Mouse (Mus musculus) gastrocnemius, postnatal 36 days (tissue): ENCODE data around the gene Ric3. TPM values are rescaled to one million over a fixed set of nuclear protein-coding genes. Genes with fewer than 3 reads are reported as not detected.

Experiments
- DNase-seq, 2 experiments: peaks; one replicate each; pipeline ENCODE4 v3.0.0; 2022
- intact Hi-C: fragments of 180-260 bp; cut with DNase I; formaldehyde crosslinking; loops from one replicate; pipeline ENCODE4 v1.15.1; 2025
- total RNA-seq, 2 experiments: library from RNA; stranded (reverse); gene quantifications; 2 replicates each; pipeline ENCODE4 v1.2.3; 2021

The Ric3 gene
- total RNA-seq, 2 experiments from 2014 or later = 1.3 to 1.5 TPM

- DNase-seq = no peak
- intact Hi-C loops = no loop called here
Measured at GRCm38 (mm10) chr7:109069641-109070040, 13.5 kb downstream of the Ric3 start.

GRCm38 (mm10) chr7:109059536-109059935, 23.6 kb downstream of the Ric3 start:
- intact Hi-C loops = no loop called here

GRCm38 (mm10) chr7:109050831-109051230, 32.3 kb downstream of the Ric3 start:
- intact Hi-C loops = no loop called here
- DNase-seq = no peak

More at GRCm38 (mm10) chr7:109059536-109059935, 23.6 kb downstream of the Ric3 start:
- no peak for DNase-seq

- intact Hi-C loops = no loop called here
- no peak for DNase-seq
Measured at GRCm38 (mm10) chr7:109045876-109046275, 37.3 kb downstream of the Ric3 start.

- intact Hi-C loops = loop anchor here (10.0 kb wide), 1 partner anchor 1215 kb away; the partner anchor contains the start of gene Olfr469
- no peak for DNase-seq
Measured at GRCm38 (mm10) chr7:109039445-109039844, 43.7 kb downstream of the Ric3 start.

GRCm38 (mm10) chr7:109038987-109039386, 44.1 kb downstream of the Ric3 start:
- no peak for DNase-seq
- intact Hi-C loops = loop anchor here (10.0 kb wide), 1 partner anchor 1214 kb away; the partner anchor contains the start of gene Olfr469

- intact Hi-C loops = loop anchor here (10.0 kb wide), 1 partner anchor 1213 kb away; the partner anchor contains the start of gene Olfr469
- no peak for DNase-seq
Measured at GRCm38 (mm10) chr7:109038121-109038735, 44.9 kb downstream of the Ric3 start.

GRCm38 (mm10) chr7:109032054-109032453, 51.1 kb downstream of the Ric3 start:
- intact Hi-C loops = loop anchor here (10.0 kb wide), 1 partner anchor 1207 kb away; the partner anchor contains the start of gene Olfr469
- DNase-seq = no peak

GRCm38 (mm10) chr7:109031331-109031730, 51.8 kb downstream of the Ric3 start:
- DNase-seq = no peak
- intact Hi-C loops = loop anchor here (10.0 kb wide), 1 partner anchor 1207 kb away; the partner anchor contains the start of gene Olfr469

- DNase-seq = no peak
- intact Hi-C loops = loop anchor here (2.0 to 10.0 kb wide), 3 partner anchors 63 to 1205 kb away; partner anchors contain the start of gene Olfr469
Measured at GRCm38 (mm10) chr7:109029961-109030465, 53.1 kb downstream of the Ric3 start.

GRCm38 (mm10) chr7:109028204-109028603, 54.9 kb downstream of the Ric3 start:
- no peak for DNase-seq
- intact Hi-C loops = loop anchor here (2.0 to 5.0 kb wide), 2 partner anchors 61 to 211 kb away; no protein-coding TSS in a partner anchor

GRCm38 (mm10) chr7:109027721-109028120, 55.4 kb downstream of the Ric3 start:
- intact Hi-C loops = loop anchor here (2.0 to 5.0 kb wide), 2 partner anchors 61 to 210 kb away; no protein-coding TSS in a partner anchor
- no peak for DNase-seq

GRCm38 (mm10) chr7:109026976-109027375, 56.2 kb downstream of the Ric3 start:
- no peak for DNase-seq
- intact Hi-C loops = loop anchor here (5.0 kb wide), 1 partner anchor 210 kb away; no protein-coding TSS in a partner anchor

GRCm38 (mm10) chr7:109025743-109026142, 57.4 kb downstream of the Ric3 start:
- intact Hi-C loops = loop anchor here (5.0 kb wide), 1 partner anchor 208 kb away; no protein-coding TSS in a partner anchor
- DNase-seq = no peak

- peak; percentile 28 to 42 for DNase-seq
- intact Hi-C loops = loop anchor here (2.0 kb wide), 1 partner anchor 55 kb away; no protein-coding TSS in a partner anchor
Measured at GRCm38 (mm10) chr7:109021428-109021827, 61.7 kb downstream of the Ric3 start.

GRCm38 (mm10) chr7:109019243-109019642, 63.9 kb downstream of the Ric3 start:
- no peak for DNase-seq
- intact Hi-C loops = no loop called here

- no peak for DNase-seq
Measured at GRCm38 (mm10) chr7:109016378-109016923, 66.7 kb downstream of the Ric3 start.

GRCm38 (mm10) chr7:109014851-109015250, 68.3 kb downstream of the Ric3 start:
- intact Hi-C loops = no loop called here
- no peak for DNase-seq

More at GRCm38 (mm10) chr7:109016378-109016923, 66.7 kb downstream of the Ric3 start:
- intact Hi-C loops = no loop called here

- intact Hi-C loops = no loop called here
- DNase-seq = no peak
Measured at GRCm38 (mm10) chr7:109012998-109013625, 70.0 kb downstream of the Ric3 start.

GRCm38 (mm10) chr7:109012575-109012974, 70.6 kb downstream of the Ric3 start:
- no peak for DNase-seq
- intact Hi-C loops = no loop called here
